Mouse (Mus musculus) neural tube, embryonic 12.5 days (tissue): ENCODE measurements around the gene Atm. TPM values are rescaled to one million over a fixed set of nuclear protein-coding genes. Genes with fewer than 3 reads are reported as not detected.

Source experiments
- ATAC-seq: fragments of 200-750 bp; cut with Nextera tagmentation; 2 replicates; pipeline ENCODE4 v1.8.0; 2017; ENCODE audit warnings: low read depth, mild to moderate bottlenecking, moderate TSS enrichment, moderate library complexity; ENCODE audit not compliant: low FRiP score
- H3K27ac ChIP-seq: fragments of 300-500 bp; sonication (generic); 2 replicates; pipeline ENCODE4 v1.5.1; 2016
- H3K27me3 ChIP-seq: fragments of 300-500 bp; sonication (generic); replicated peaks from 2 replicates; pipeline ENCODE4 v1.6.1; 2016; ENCODE audit warnings: mild to moderate bottlenecking
- H3K36me3 ChIP-seq: fragments of 300-500 bp; sonication (generic); 2 replicates; pipeline ENCODE4 v1.6.1; 2016; ENCODE audit warnings: mild to moderate bottlenecking
- H3K4me1 ChIP-seq: fragments of 300-500 bp; sonication (generic); 2 replicates; pipeline ENCODE4 v1.6.1; 2016
- H3K4me2 ChIP-seq: fragments of 300-500 bp; sonication (generic); replicated peaks from 2 replicates; pipeline ENCODE4 v1.6.1; 2016; ENCODE audit warnings: mild to moderate bottlenecking
- H3K4me3 ChIP-seq: fragments of 300-500 bp; sonication (generic); 2 replicates; pipeline ENCODE4 v1.5.1; 2016
- H3K9ac ChIP-seq: fragments of 300-500 bp; sonication (generic); 2 replicates; pipeline ENCODE4 v1.6.1; 2016; ENCODE audit warnings: mild to moderate bottlenecking
- H3K9me3 ChIP-seq: fragments of 300-500 bp; sonication (generic); 2 replicates; pipeline ENCODE4 v1.6.1; 2016; ENCODE audit warnings: mild to moderate bottlenecking
- WGBS: fragments of 180-500 bp; shearing (Covaris S2); methylation state at CpG from one replicate; pipeline ENCODE4 v1.1.7; 2016; 5-methylcytosine and 5-hydroxymethylcytosine counted together
- polyA plus RNA-seq: library from polyadenylated mRNA; unstranded; fragments of >200 nt; fragmentation: Nextera tagmentation; extraction: Ambion mirVana; gene quantifications from 2 replicates; pipeline ENCODE4 v1.2.1, GENCODE M21; 2016

Atm gene
- polyA plus RNA-seq, 1 experiment from 2014 or later, result 12.3 TPM

GRCm38 (mm10) chr9:53472806-53473518 lies 63.6 kb downstream of the Atm start:
- H3K4me2 ChIP-seq, result no peak overlapping the region
- no peaks in the 10 kb centered on the region for H3K9me3 ChIP-seq
- no peaks in the 10 kb centered on the region for H3K4me1 ChIP-seq
- WGBS, result 82% methylated on average over 9 of the region's 9 CpGs
- H3K27ac ChIP-seq, result no peak overlapping the region
- peaks cover 13% of the 10 kb centered on the region for H3K36me3 ChIP-seq
- H3K27me3 ChIP-seq, result no peaks in the 10 kb centered on the region
- H3K9ac ChIP-seq, result no peak overlapping the region
- no peak for ATAC-seq
- H3K4me3 ChIP-seq, result no peak overlapping the region

GRCm38 (mm10) chr9:53452038-53452437 lies 84.5 kb downstream of the Atm start:
- H3K9me3 ChIP-seq, result no peaks in the 10 kb centered on the region
- no peak overlapping the region for H3K27ac ChIP-seq
- 96% methylated on average over 2 of the region's 2 CpGs for WGBS
- no peak overlapping the region for H3K4me2 ChIP-seq
- H3K36me3 ChIP-seq, result peaks cover 35% of the 10 kb centered on the region
- no peaks in the 10 kb centered on the region for H3K27me3 ChIP-seq
- no peak overlapping the region for H3K9ac ChIP-seq
- no peak overlapping the region for H3K4me3 ChIP-seq
- H3K4me1 ChIP-seq, result no peaks in the 10 kb centered on the region
- ATAC-seq, result no peak

- Histone ChIP-seq H3K4me1 (no peaks in the 10 kb centered on the region), H3K4me3 (no peak overlapping the region), H3K27ac (no peak overlapping the region), H3K36me3 (peaks cover 40% of the 10 kb centered on the region), H3K27me3 (no peaks in the 10 kb centered on the region), H3K9ac (no peak overlapping the region), H3K4me2 (no peak overlapping the region), H3K9me3 (no peaks in the 10 kb centered on the region)
- WGBS, result 96% methylated on average over 1 of the region's 1 CpGs
- no peak for ATAC-seq
Observed at GRCm38 (mm10) chr9:53450609-53451008, 85.9 kb downstream of the Atm start.

- no peak for ATAC-seq
- H3K9ac ChIP-seq, result no peak overlapping the region
- peaks cover 22% of the 10 kb centered on the region for H3K36me3 ChIP-seq
- no peak overlapping the region for H3K4me2 ChIP-seq
- H3K27me3 ChIP-seq, result no peaks in the 10 kb centered on the region
- H3K9me3 ChIP-seq, result no peaks in the 10 kb centered on the region
- 92% methylated on average over 14 of the region's 14 CpGs for WGBS
- H3K4me1 ChIP-seq, result no peaks in the 10 kb centered on the region
- H3K27ac ChIP-seq, result no peak overlapping the region
- H3K4me3 ChIP-seq, result no peak overlapping the region
Observed at GRCm38 (mm10) chr9:53435830-53436570, 100.5 kb downstream of the Atm start.

GRCm38 (mm10) chr9:53427638-53428037 lies 108.9 kb downstream of the Atm start:
- no peaks in the 10 kb centered on the region for H3K4me1 ChIP-seq
- WGBS, result 67% methylated on average over 3 of the region's 3 CpGs

GRCm38 (mm10) chr9:53426726-53427125 lies 109.8 kb downstream of the Atm start:
- Histone ChIP-seq H3K27me3 (no peaks in the 10 kb centered on the region), H3K36me3 (no peaks in the 10 kb centered on the region), H3K9ac (no peak overlapping the region), H3K4me3 (no peak overlapping the region), H3K4me1 (no peaks in the 10 kb centered on the region), H3K9me3 (no peaks in the 10 kb centered on the region), H3K4me2 (no peak overlapping the region), H3K27ac (no peak overlapping the region)
- ATAC-seq, result no peak
- 91% methylated on average over 3 of the region's 3 CpGs for WGBS

More at GRCm38 (mm10) chr9:53427638-53428037, 108.9 kb downstream of the Atm start:
- ATAC-seq, result no peak
- Histone ChIP-seq H3K27me3 (no peaks in the 10 kb centered on the region), H3K36me3 (no peaks in the 10 kb centered on the region), H3K9me3 (no peaks in the 10 kb centered on the region), H3K4me2 (no peak overlapping the region), H3K4me3 (no peak overlapping the region), H3K9ac (no peak overlapping the region), H3K27ac (no peak overlapping the region)

GRCm38 (mm10) chr9:53422133-53422896 lies 114.2 kb downstream of the Atm start:
- H3K36me3 ChIP-seq, result no peaks in the 10 kb centered on the region
- H3K9ac ChIP-seq, result no peak overlapping the region
- H3K27ac ChIP-seq, result no peak overlapping the region
- no peak overlapping the region for H3K4me2 ChIP-seq
- no peaks in the 10 kb centered on the region for H3K9me3 ChIP-seq
- no peak overlapping the region for H3K4me3 ChIP-seq
- no peaks in the 10 kb centered on the region for H3K27me3 ChIP-seq
- no peaks in the 10 kb centered on the region for H3K4me1 ChIP-seq
- WGBS, result 77% methylated on average over 9 of the region's 9 CpGs
- ATAC-seq, result no peak

- 80% methylated on average over 3 of the region's 3 CpGs for WGBS
- Histone ChIP-seq H3K4me2 (no peak overlapping the region), H3K27ac (no peak overlapping the region), H3K36me3 (no peaks in the 10 kb centered on the region), H3K9me3 (no peaks in the 10 kb centered on the region), H3K27me3 (no peaks in the 10 kb centered on the region), H3K4me3 (no peak overlapping the region), H3K9ac (no peak overlapping the region), H3K4me1 (peaks cover 9% of the 10 kb centered on the region)
- no peak for ATAC-seq
Observed at GRCm38 (mm10) chr9:53409427-53409826, 127.1 kb downstream of the Atm start.

GRCm38 (mm10) chr9:53408953-53409361 lies 127.6 kb downstream of the Atm start:
- Histone ChIP-seq H3K36me3 (no peaks in the 10 kb centered on the region), H3K9ac (no peak overlapping the region), H3K9me3 (no peaks in the 10 kb centered on the region), H3K4me2 (no peak overlapping the region), H3K4me3 (no peak overlapping the region), H3K27ac (no peak overlapping the region), H3K4me1 (peaks cover 10% of the 10 kb centered on the region), H3K27me3 (no peaks in the 10 kb centered on the region)
- WGBS, result 97% methylated on average over 2 of the region's 2 CpGs
- no peak for ATAC-seq

GRCm38 (mm10) chr9:53408548-53408947 lies 128.0 kb downstream of the Atm start:
- Histone ChIP-seq H3K27me3 (no peaks in the 10 kb centered on the region), H3K27ac (no peak overlapping the region), H3K4me2 (no peak overlapping the region), H3K9me3 (no peaks in the 10 kb centered on the region), H3K4me3 (no peak overlapping the region), H3K4me1 (peaks cover 10% of the 10 kb centered on the region), H3K36me3 (no peaks in the 10 kb centered on the region), H3K9ac (no peak overlapping the region)
- 89% methylated on average over 4 of the region's 4 CpGs for WGBS
- ATAC-seq, result no peak

GRCm38 (mm10) chr9:53404753-53405722 lies 131.5 kb downstream of the Atm start:
- 23% methylated on average over 21 of the region's 21 CpGs for WGBS

More at GRCm38 (mm10) chr9:53404753-53405722, 131.5 kb downstream of the Atm start:
- Histone ChIP-seq H3K9me3 (no peaks in the 10 kb centered on the region), H3K4me2 (peak overlapping the region; percentile 61), H3K36me3 (no peaks in the 10 kb centered on the region), H3K27ac (no peak overlapping the region; the same call in 1 of the 2 replicates), H3K9ac (no peak overlapping the region), H3K27me3 (no peaks in the 10 kb centered on the region), H3K4me1 (peaks cover 21% of the 10 kb centered on the region), H3K4me3 (peak overlapping the region; percentile 35)
- ATAC-seq, result peak; percentile 90
